Mouse (Mus musculus) left cerebral cortex, adult 2 months (tissue): ENCODE data around the gene Rere. TPM values are rescaled to one million over a fixed set of nuclear protein-coding genes. Genes with fewer than 3 reads are reported as not detected.
A peak's percentile ranks its signal among the peaks of the same experiment; 100 is the strongest.

Source experiments
- DNase-seq, 2 experiments: peaks; one replicate each; pipeline ENCODE4 v3.0.0; 2021 to 2022; ENCODE audit warnings: low spot score in 2 of 2, mixed read lengths in 1 of 2; ENCODE audit errors: extremely low spot score in 1 of 2
- H3K27ac ChIP-seq: fragments of 200-600 bp; 2 replicates; pipeline ENCODE4 v1.8.1; 2022
- H3K4me3 ChIP-seq: fragments of 200-600 bp; 2 replicates; pipeline ENCODE4 v1.8.1; 2022
- CTCF ChIP-seq: fragments of 200-600 bp; IDR thresholded peaks from 2 replicates; pipeline ENCODE4 v1.8.1; 2022; ENCODE audit warnings: antibody characterized with exemption, mild to moderate bottlenecking, moderate library complexity
- intact Hi-C: fragments of 180-260 bp; cut with DNase I; formaldehyde crosslinking; loops from one replicate; pipeline ENCODE4 v1.15.1; 2025
- total RNA-seq, 2 experiments: library from RNA; stranded (reverse); gene quantifications; 2 replicates each; pipeline ENCODE4 v1.2.3; 2021

The Rere gene
- total RNA-seq, 2 experiments from 2014 or later: 113 to 125 TPM

GRCm38 (mm10) chr4:150239951-150240368 is 41.5 kb upstream of the Rere start:
- peak; percentile 49 to 68 for DNase-seq
- no peak overlapping the region for H3K4me3 ChIP-seq
- TF ChIP-seq CTCF: peak; percentile 98
- intact Hi-C loops: loop anchor here (2.0 kb wide), 1 partner anchor 15 kb away; no protein-coding TSS in a partner anchor
- H3K27ac ChIP-seq: peak overlapping the region; percentile 13; the same call in 1 of the 2 replicates

- intact Hi-C loops: loop anchor here (2.0 kb wide), 1 partner anchor 16 kb away; no protein-coding TSS in a partner anchor
- TF ChIP-seq CTCF: no peak
- no peak overlapping the region for H3K4me3 ChIP-seq
- DNase-seq: no peak
- H3K27ac ChIP-seq: no peak overlapping the region
Measured at GRCm38 (mm10) chr4:150240381-150240886, 41.0 kb upstream of the Rere start.

GRCm38 (mm10) chr4:150241708-150242107 is 39.7 kb upstream of the Rere start:
- no peak overlapping the region for H3K4me3 ChIP-seq
- intact Hi-C loops: loop anchor here (2.0 kb wide), 1 partner anchor 17 kb away; no protein-coding TSS in a partner anchor
- no peak for DNase-seq
- TF ChIP-seq CTCF: no peak
- H3K27ac ChIP-seq: no peak overlapping the region

GRCm38 (mm10) chr4:150242745-150243144 is 38.7 kb upstream of the Rere start:
- H3K4me3 ChIP-seq: no peak overlapping the region
- no peak for TF ChIP-seq CTCF
- intact Hi-C loops: no loop called here
- peak overlapping the region; percentile 32; the same call in 1 of the 2 replicates for H3K27ac ChIP-seq
- no peak for DNase-seq

GRCm38 (mm10) chr4:150245876-150246275 is 35.6 kb upstream of the Rere start:
- TF ChIP-seq CTCF: no peak
- intact Hi-C loops: loop anchor here (5.0 kb wide), 1 partner anchor 69 kb away; no protein-coding TSS in a partner anchor
- Histone ChIP-seq H3K4me3 (no peak overlapping the region), H3K27ac (no peak overlapping the region)
- no peak for DNase-seq

- TF ChIP-seq CTCF: peak; percentile 91
- DNase-seq: peak; percentile 62 to 75
- H3K27ac ChIP-seq: no peak overlapping the region
- intact Hi-C loops: loop anchor here (5.0 kb wide), 1 partner anchor 71 kb away; no protein-coding TSS in a partner anchor
- H3K4me3 ChIP-seq: no peak overlapping the region
Measured at GRCm38 (mm10) chr4:150248009-150248408, 33.4 kb upstream of the Rere start.

GRCm38 (mm10) chr4:150248917-150249316 is 32.5 kb upstream of the Rere start:
- Histone ChIP-seq H3K4me3 (no peak overlapping the region), H3K27ac (no peak overlapping the region)
- no peak for TF ChIP-seq CTCF
- DNase-seq: no peak
- intact Hi-C loops: loop anchor here (5.0 kb wide), 1 partner anchor 72 kb away; no protein-coding TSS in a partner anchor

GRCm38 (mm10) chr4:150249731-150250270 is 31.6 kb upstream of the Rere start:
- intact Hi-C loops: loop anchor here (5.0 kb wide), 1 partner anchor 72 kb away; no protein-coding TSS in a partner anchor
- DNase-seq: no peak
- H3K27ac ChIP-seq: peak overlapping the region; percentile 12; the same call in 1 of the 2 replicates

GRCm38 (mm10) chr4:150250549-150251422 is 30.7 kb upstream of the Rere start:
- intact Hi-C loops: no loop called here
- no peak overlapping the region; the same call in 1 of the 2 replicates for H3K27ac ChIP-seq
- no peak for DNase-seq
- no peak overlapping the region for H3K4me3 ChIP-seq
- no peak for TF ChIP-seq CTCF

More at GRCm38 (mm10) chr4:150249731-150250270, 31.6 kb upstream of the Rere start:
- TF ChIP-seq CTCF: no peak
- no peak overlapping the region for H3K4me3 ChIP-seq

- no peak overlapping the region for H3K4me3 ChIP-seq
- no peak for TF ChIP-seq CTCF
- H3K27ac ChIP-seq: no peak overlapping the region
- DNase-seq: no peak
- intact Hi-C loops: no loop called here
Measured at GRCm38 (mm10) chr4:150254416-150254815, 27.0 kb upstream of the Rere start.

- Histone ChIP-seq H3K27ac (no peak overlapping the region), H3K4me3 (no peak overlapping the region)
- intact Hi-C loops: loop anchor here (5.0 kb wide), 2 partner anchors 82 to 372 kb away; no protein-coding TSS in a partner anchor
- no peak for DNase-seq
- no peak for TF ChIP-seq CTCF
Measured at GRCm38 (mm10) chr4:150255181-150255580, 26.3 kb upstream of the Rere start.
